10 mouse cellular contexts compared by ENCODE assay signal in the genomic region with DNA sequence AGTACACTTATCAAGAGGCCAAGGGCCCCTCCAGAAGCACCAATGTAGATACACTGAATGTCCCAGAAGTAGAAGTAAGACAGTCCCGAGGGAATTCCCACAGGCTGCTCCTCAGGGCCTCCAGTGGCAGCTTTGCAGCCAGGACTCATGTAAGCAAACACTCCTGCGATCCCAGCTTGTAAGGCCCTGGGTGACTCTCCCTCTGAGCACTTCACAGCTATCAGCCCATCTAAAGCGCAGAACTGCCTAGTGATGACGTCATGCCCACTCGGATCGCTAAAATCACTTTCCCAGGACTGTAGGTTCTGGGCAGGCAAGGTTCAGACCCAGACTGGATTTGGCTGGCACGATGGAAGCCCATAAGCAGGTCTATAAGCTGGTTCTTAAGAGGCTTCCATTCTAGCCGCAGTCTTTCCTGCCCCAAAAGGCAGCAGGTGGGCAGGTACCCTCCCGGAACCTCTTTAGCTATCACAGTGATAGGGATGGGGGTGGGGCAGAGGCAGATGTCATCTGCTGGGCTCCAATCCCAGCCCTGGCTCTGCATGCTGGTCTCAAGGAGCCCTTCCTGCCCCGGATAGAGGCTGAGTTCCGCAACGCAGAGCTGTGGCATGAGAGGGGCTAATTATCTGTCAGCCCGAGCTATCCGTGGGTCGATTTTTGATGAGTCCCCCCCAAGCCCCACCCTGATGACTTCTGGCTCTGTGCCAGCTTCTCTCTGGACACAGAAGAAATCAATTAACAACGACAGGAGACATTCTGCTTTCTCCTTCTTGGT. TPM values are rescaled to one million over a fixed set of nuclear protein-coding genes. Genes with fewer than 3 reads are reported as not detected.
A peak's percentile ranks its signal among the peaks of the same experiment; 100 is the strongest.
DNase-seq lines count a peak whose midpoint lies in the region; ATAC-seq and TF ChIP-seq lines count a peak whose summit lies in the region.
"Had no signal": no experiment of that assay in that cellular context is flagged by ENCODE, and none has a peak within 500 bp of the region (broad histone marks: within the 10 kb centered on the region; RNA-seq: fewer than 3 reads in every experiment).

No protein-coding gene starts in this region.

- no peaks in the 10 kb centered on the region for H3K9me3 ChIP-seq in limb, embryonic 12.5 days
- H3K9me3 ChIP-seq in limb, embryonic 10.5 days (replicated peaks): no peaks in the 10 kb centered on the region
- H3K9me3 ChIP-seq in lung, embryonic 14.5 days (ENCODE audit: low read depth, low read length): no peaks in the 10 kb centered on the region
- H3K9me3 ChIP-seq: liver, embryonic 13.5 days had no signal

- DNase-seq in frontal cortex, adult 2 months (ENCODE audit: extremely low spot score in 1 of 2, low spot score in 1 of 2): no peak
- DNase-seq in limb, embryonic 10.5 days (ENCODE audit: low spot score): no peak
- peak; percentile 48 for DNase-seq in lung, embryonic 14.5 days
- DNase-seq in retina, postnatal 1 day: peak; percentile 63
- no peak for DNase-seq in thymus, adult 2 months
- DNase-seq: gastrocnemius, postnatal 14 days; liver, embryonic 13.5 days had no signal

- no peaks in the 10 kb centered on the region for H3K27me3 ChIP-seq in limb, embryonic 12.5 days
- H3K27me3 ChIP-seq in limb, embryonic 10.5 days (ENCODE audit: low read depth, poor library complexity, severe bottlenecking): no peaks in the 10 kb centered on the region
- H3K27me3 ChIP-seq in lung, embryonic 14.5 days (ENCODE audit: insufficient read depth, low read length): no peaks in the 10 kb centered on the region
- no peaks in the 10 kb centered on the region for H3K27me3 ChIP-seq in thymus, adult 2 months (ENCODE audit: control insufficient read depth, insufficient read depth, low read length)
- H3K27me3 ChIP-seq: liver, embryonic 13.5 days had no signal

- H3K4me2 ChIP-seq in limb, embryonic 12.5 days: no peak overlapping the region
- no peak overlapping the region for H3K4me2 ChIP-seq in lung, embryonic 14.5 days
- H3K4me2 ChIP-seq: liver, embryonic 13.5 days had no signal

- 0 out of 2 replicates have a peak overlapping the region, but pooled peaks have one; percentile 13 for H3K27ac ChIP-seq in limb, embryonic 12.5 days
- no peak overlapping the region for H3K27ac ChIP-seq in limb, embryonic 10.5 days
- no peak overlapping the region for H3K27ac ChIP-seq in lung, embryonic 14.5 days (ENCODE audit: low read depth)
- H3K27ac ChIP-seq in thymus, adult 2 months (ENCODE audit: control insufficient read depth, insufficient read depth, low read length): no peak overlapping the region
- H3K27ac ChIP-seq: liver, embryonic 13.5 days had no signal

- no peak for TF ChIP-seq POLR2A in thymus, adult 2 months (IDR thresholded peaks at IDR 0.05; ENCODE audit: control insufficient read depth, extremely low read depth, insufficient read depth, low read length, poor library complexity)

- H3K4me3 ChIP-seq in limb, embryonic 12.5 days (replicated peaks): no peak overlapping the region
- no peak overlapping the region for H3K4me3 ChIP-seq in limb, embryonic 10.5 days
- no peak overlapping the region for H3K4me3 ChIP-seq in lung, embryonic 14.5 days (ENCODE audit: low read depth, low read length)
- no peak overlapping the region for H3K4me3 ChIP-seq in thymus, adult 2 months (ENCODE audit: control insufficient read depth, insufficient read depth, low read length)
- H3K4me3 ChIP-seq: liver, embryonic 13.5 days had no signal

- WGBS in limb, embryonic 12.5 days: 51% methylated on average over 16 of the region's 16 CpGs
- 59% methylated on average over 16 of the region's 16 CpGs for WGBS in limb, embryonic 10.5 days
- WGBS in lung, embryonic 14.5 days: 16% methylated on average over 16 of the region's 16 CpGs
- 83% methylated on average over 16 of the region's 16 CpGs for WGBS in thymus, adult 2 months

- H3K4me1 ChIP-seq in limb, embryonic 12.5 days (replicated peaks): peaks cover 19% of the 10 kb centered on the region; the same call in 1 of the 2 replicates
- peaks cover 39% of the 10 kb centered on the region for H3K4me1 ChIP-seq in limb, embryonic 10.5 days
- peaks cover 11% of the 10 kb centered on the region for H3K4me1 ChIP-seq in lung, embryonic 14.5 days (ENCODE audit: insufficient read depth)
- H3K4me1 ChIP-seq in thymus, adult 2 months (replicated peaks; ENCODE audit: control insufficient read depth, insufficient read depth, low read length): no peaks in the 10 kb centered on the region
- H3K4me1 ChIP-seq: liver, embryonic 13.5 days had no signal

- no peak for TF ChIP-seq CTCF in lung, embryonic 14.5 days (IDR thresholded peaks at IDR 0.05; ENCODE audit: low read depth)
- TF ChIP-seq CTCF in thymus, adult 2 months (IDR thresholded peaks at IDR 0.05; ENCODE audit: borderline replicate concordance, control insufficient read depth, extremely low read depth, insufficient read depth, low read length, poor library complexity): no peak

- peaks cover 70% of the 10 kb centered on the region for H3K36me3 ChIP-seq in limb, embryonic 12.5 days
- H3K36me3 ChIP-seq in limb, embryonic 10.5 days: peaks cover 96% of the 10 kb centered on the region
- H3K36me3 ChIP-seq in lung, embryonic 14.5 days (ENCODE audit: insufficient read depth): peaks cover 8% of the 10 kb centered on the region; the same call in 1 of the 2 replicates
- H3K36me3 ChIP-seq in thymus, adult 2 months (ENCODE audit: control insufficient read depth, insufficient read depth, low read length): no peaks in the 10 kb centered on the region
- H3K36me3 ChIP-seq: liver, embryonic 13.5 days had no signal

- peak; percentile 28; the same call in 1 of the 2 replicates for ATAC-seq in frontal cortex, adult (ENCODE audit: low TSS enrichment)
- no peak for ATAC-seq in limb, embryonic 12.5 days (ENCODE audit: insufficient number of reproducible peaks, insufficient read depth, low FRiP score, low TSS enrichment, low read depth)
- ATAC-seq in lung, embryonic 14.5 days (ENCODE audit: insufficient read depth): no peak; the same call in 1 of the 2 replicates
- no peak for ATAC-seq in activated CD4-positive, CD25-positive, alpha-beta regulatory T cell, adult 4 months

- H3K9ac ChIP-seq in limb, embryonic 12.5 days (replicated peaks): no peak overlapping the region
- H3K9ac ChIP-seq in lung, embryonic 14.5 days: no peak overlapping the region
- H3K9ac ChIP-seq: liver, embryonic 13.5 days had no signal

RNA-seq across cellular contexts. Expression of a gene that starts 19.6 kb away (rescaled TPM):
- 52.1 and 61.0 TPM in 2 replicates for polyA plus RNA-seq in frontal cortex, adult 2 months (2012; rRNA removed)
- polyA plus RNA-seq in limb, embryonic 12.5 days (2016; fragmentation: Nextera tagmentation; extraction: Ambion mirVana): 176 and 187 TPM in 2 replicates
- 157 and 188 TPM in 2 replicates for polyA plus RNA-seq in limb, embryonic 10.5 days (2016; fragmentation: Nextera tagmentation; extraction: Ambion mirVana)
- 51.1 and 57.6 TPM in 2 replicates for polyA plus RNA-seq in lung, embryonic 14.5 days (2014; fragmentation: Nextera tagmentation; extraction: Ambion mirVana)
- polyA plus RNA-seq in thymus, adult 2 months (2012; rRNA removed): 19.3 and 24.3 TPM in 2 replicates
- polyA plus RNA-seq in activated CD4-positive, CD25-positive, alpha-beta regulatory T cell, adult 4 months (2017; shearing (Covaris generic)): 1 to 10 TPM; 1.3 to 1.5 TPM

Comparison
In these comparisons a context has a peak if more than half of its experiments do, and no peak if none do; other contexts are left out.
1. DNase-seq: peak in lung, embryonic 14.5 days (single experiment) and retina, postnatal 1 day (single experiment); none in frontal cortex, adult 2 months (0 of 2), limb, embryonic 10.5 days (single experiment) and thymus, adult 2 months (single experiment).